Mouse (Mus musculus) layer of hippocampus, postnatal 14 days (tissue): ENCODE data around the gene Olfr960. TPM values are rescaled to one million over a fixed set of nuclear protein-coding genes. Genes with fewer than 3 reads are reported as not detected.

Experiments
- total RNA-seq, 2 experiments: library from RNA; stranded (reverse); gene quantifications; 2 replicates each; pipeline ENCODE4 v1.2.3; 2021

The Olfr960 gene
- total RNA-seq, 2 experiments from 2014 or later: not detected

Other genes starting within 250 kb of the Olfr960 start
- not detected for gene Olfr951, start 234.0 kb upstream of the Olfr960 start, total RNA-seq
- gene Olfr952, start 194.2 kb upstream of the Olfr960 start, total RNA-seq: not detected
- gene Olfr954, start 164.7 kb upstream of the Olfr960 start, total RNA-seq: not detected
- gene Olfr955, start 149.4 kb upstream of the Olfr960 start, total RNA-seq: not detected
- not detected for gene Olfr44, start 127.4 kb upstream of the Olfr960 start, total RNA-seq
- gene Olfr957, start 105.6 kb upstream of the Olfr960 start, total RNA-seq: not detected
- gene Olfr958, start 67.3 kb upstream of the Olfr960 start, total RNA-seq: not detected
- not detected for gene Olfr959, start 45.8 kb upstream of the Olfr960 start, total RNA-seq
- 10 to 100 TPM; 13.2 to 13.8 TPM for gene AW551984, start 17.0 kb upstream of the Olfr960 start, total RNA-seq
- gene Olfr148, start 10.7 kb upstream of the Olfr960 start, total RNA-seq: not detected
- not detected for gene Olfr961, start 23.7 kb downstream of the Olfr960 start, total RNA-seq
- gene Olfr963, start 45.8 kb downstream of the Olfr960 start, total RNA-seq: not detected
- gene Olfr149, start 85.7 kb downstream of the Olfr960 start, total RNA-seq: not detected
- gene Olfr965, start 90.0 kb downstream of the Olfr960 start, total RNA-seq: not detected
- gene Olfr150, start 109.6 kb downstream of the Olfr960 start, total RNA-seq: not detected
- not detected for gene Olfr967, start 124.9 kb downstream of the Olfr960 start, total RNA-seq
- gene Olfr968, start 161.9 kb downstream of the Olfr960 start, total RNA-seq: not detected
- not detected for gene Olfr969, start 169.6 kb downstream of the Olfr960 start, total RNA-seq
- gene Olfr970, start 187.5 kb downstream of the Olfr960 start, total RNA-seq: not detected
- not detected for gene Olfr971, start 215.5 kb downstream of the Olfr960 start, total RNA-seq
- not detected for gene Olfr972, start 245.0 kb downstream of the Olfr960 start, total RNA-seq